Mouse (Mus musculus): Measurements from ENCODE around the gene Zfp36l1. TPM values are rescaled to one million over a fixed set of nuclear protein-coding genes. Genes with fewer than 3 reads are reported as not detected.

Gene Zfp36l1
- polyA plus RNA-seq, 1 experiment from 2014 or later = 139 TPM

GRCm38 (mm10) chr12:80127191-80127762 is 14.5 kb upstream of the Zfp36l1 start:
- no peak overlapping the region for H3K27ac ChIP-seq

DNA sequence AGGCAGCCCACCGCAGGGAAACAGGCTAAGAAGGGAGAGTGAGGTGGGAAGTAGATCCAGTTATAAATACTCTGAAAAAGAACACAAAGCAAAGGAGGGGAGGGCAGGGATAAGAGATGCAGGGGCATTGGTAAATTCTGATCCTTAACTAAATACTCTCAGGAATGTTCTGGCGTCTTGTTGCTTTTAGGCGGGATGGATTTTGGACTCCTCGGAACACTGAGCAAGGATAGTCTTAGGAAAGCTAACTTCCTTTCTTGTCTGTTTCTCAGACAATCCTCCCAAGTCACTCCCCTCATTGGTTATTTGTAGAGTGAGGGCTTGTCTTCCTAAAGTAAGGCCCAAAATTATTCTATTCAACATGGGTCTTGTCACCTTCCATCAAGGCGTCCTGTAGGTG is 12.5 kb upstream of the Zfp36l1 start:
- 85% methylated on average over 5 of the region's 5 CpGs for WGBS

More at GRCm38 (mm10) chr12:80127191-80127762, 14.5 kb upstream of the Zfp36l1 start:
- no peaks in the 10 kb centered on the region for H3K9me3 ChIP-seq
- H3K27me3 ChIP-seq = no peaks in the 10 kb centered on the region
- peaks cover 5% of the 10 kb centered on the region; the same call in 1 of the 2 replicates for H3K36me3 ChIP-seq
- no peak overlapping the region for H3K9ac ChIP-seq
- no peak for ATAC-seq (ENCODE audit: borderline replicate concordance, extremely low read depth, low FRiP score, low TSS enrichment)
- WGBS = 81% methylated on average over 5 of the region's 5 CpGs
- H3K4me3 ChIP-seq = no peak overlapping the region
- H3K4me1 ChIP-seq = peaks cover 70% of the 10 kb centered on the region
- no peak overlapping the region for H3K4me2 ChIP-seq

DNA sequence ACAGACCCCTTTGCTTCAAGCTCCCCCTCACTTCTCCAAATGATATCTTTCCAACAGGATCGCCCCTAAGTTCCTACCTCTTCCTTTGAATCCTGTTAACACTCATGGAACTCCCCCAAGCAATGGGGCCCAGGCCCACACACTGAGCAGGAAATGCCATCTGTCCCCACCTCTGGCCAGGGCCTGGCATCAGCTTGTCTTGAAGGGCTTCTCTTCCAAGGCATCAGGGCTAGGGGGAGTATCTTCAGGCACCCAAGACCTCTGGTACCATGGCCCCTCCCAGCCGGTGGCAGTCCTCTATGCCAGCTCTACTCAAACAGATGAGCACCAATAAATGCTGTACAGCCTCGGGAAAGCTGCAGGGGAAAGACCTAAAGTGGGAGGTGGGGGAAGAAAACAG is 11.9 kb upstream of the Zfp36l1 start:
- Histone ChIP-seq H3K4me3 (no peak overlapping the region), H3K9ac (no peak overlapping the region), H3K4me1 (peaks cover 59% of the 10 kb centered on the region), H3K27ac (peak overlapping the region; percentile 86; the same call in 1 of the 2 replicates), H3K27me3 (no peaks in the 10 kb centered on the region), H3K36me3 (peaks cover 17% of the 10 kb centered on the region), H3K9me3 (no peaks in the 10 kb centered on the region), H3K4me2 (no peak overlapping the region)
- 57% methylated on average over 3 of the region's 3 CpGs for WGBS
- ATAC-seq (ENCODE audit: borderline replicate concordance, extremely low read depth, low FRiP score, low TSS enrichment) = no peak

More for the DNA sequence above, 12.5 kb upstream of the Zfp36l1 start:
- no peak overlapping the region for H3K9ac ChIP-seq
- H3K27me3 ChIP-seq = no peaks in the 10 kb centered on the region
- no peaks in the 10 kb centered on the region for H3K9me3 ChIP-seq
- 0 out of 2 replicates have a peak overlapping the region, but pooled peaks have one; percentile 2 for H3K27ac ChIP-seq
- H3K4me1 ChIP-seq = peaks cover 65% of the 10 kb centered on the region
- peaks cover 11% of the 10 kb centered on the region for H3K36me3 ChIP-seq
- no peak overlapping the region for H3K4me3 ChIP-seq
- no peak overlapping the region for H3K4me2 ChIP-seq
- no peak for ATAC-seq (ENCODE audit: borderline replicate concordance, extremely low read depth, low FRiP score, low TSS enrichment)

- no peak for ATAC-seq (ENCODE audit: borderline replicate concordance, extremely low read depth, low FRiP score, low TSS enrichment)
- no peaks in the 10 kb centered on the region for H3K27me3 ChIP-seq
- H3K36me3 ChIP-seq = peaks cover 21% of the 10 kb centered on the region
- H3K4me2 ChIP-seq = no peak overlapping the region
- no peak overlapping the region for H3K9ac ChIP-seq
- no peak overlapping the region for H3K4me3 ChIP-seq
- H3K9me3 ChIP-seq = no peaks in the 10 kb centered on the region
- peaks cover 54% of the 10 kb centered on the region for H3K4me1 ChIP-seq
- 36% methylated on average over 3 of the region's 3 CpGs for WGBS
- peak overlapping the region; percentile 86 for H3K27ac ChIP-seq
Measured at GRCm38 (mm10) chr12:80124211-80124610, 11.4 kb upstream of the Zfp36l1 start.

DNA sequence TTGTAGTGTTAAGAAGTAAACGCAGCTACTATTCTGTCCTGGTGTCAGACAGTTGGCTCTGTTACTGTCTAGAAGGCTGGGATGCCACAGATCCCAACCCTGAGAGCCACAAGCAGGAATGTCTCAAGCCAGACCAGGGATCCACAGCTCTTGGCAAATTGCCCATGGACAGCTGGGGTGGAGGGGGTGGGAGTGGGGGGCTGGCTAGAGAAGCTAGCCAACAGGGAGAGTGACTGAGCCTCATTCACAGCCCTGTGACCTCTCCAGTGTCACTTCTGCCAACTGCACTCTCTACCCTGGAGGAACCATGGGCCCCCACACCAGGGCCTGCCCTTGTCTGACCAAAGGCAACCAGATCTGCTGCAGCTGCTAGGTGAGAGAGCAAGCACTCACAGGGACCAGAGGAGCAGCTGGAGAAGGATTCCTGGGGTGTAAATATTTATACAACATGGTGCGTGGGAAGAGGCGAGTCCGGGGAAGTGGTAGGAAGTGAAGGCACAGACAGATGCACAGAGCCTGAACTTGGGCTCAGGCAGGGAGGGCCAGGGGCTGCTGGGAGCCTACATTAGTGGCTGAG is 10.5 kb upstream of the Zfp36l1 start:
- H3K4me3 ChIP-seq = no peak overlapping the region
- peak overlapping the region; percentile 11; the same call in 1 of the 2 replicates for H3K4me2 ChIP-seq
- H3K4me1 ChIP-seq = peaks cover 50% of the 10 kb centered on the region
- 7% methylated on average over 4 of the region's 4 CpGs for whole genome bisulfite sequencing
- peak overlapping the region; percentile 1; the same call in 1 of the 2 replicates for H3K9ac ChIP-seq
- H3K27ac ChIP-seq = peak overlapping the region; percentile 86
- H3K36me3 ChIP-seq = peaks cover 21% of the 10 kb centered on the region
- peak; percentile 89 for ATAC-seq (ENCODE audit: borderline replicate concordance, extremely low read depth, low FRiP score, low TSS enrichment)
- no peaks in the 10 kb centered on the region for H3K9me3 ChIP-seq
- no peaks in the 10 kb centered on the region for H3K27me3 ChIP-seq

- no peaks in the 10 kb centered on the region for H3K27me3 ChIP-seq
- H3K36me3 ChIP-seq = peaks cover 16% of the 10 kb centered on the region
- no peak for ATAC-seq (ENCODE audit: borderline replicate concordance, extremely low read depth, low FRiP score, low TSS enrichment)
- H3K4me2 ChIP-seq = no peak overlapping the region
- H3K4me1 ChIP-seq = peaks cover 57% of the 10 kb centered on the region
- H3K9me3 ChIP-seq = no peaks in the 10 kb centered on the region
- H3K9ac ChIP-seq = no peak overlapping the region
- WGBS = 65% methylated on average over 1 of the region's 1 CpGs
- H3K4me3 ChIP-seq = no peak overlapping the region
- peak overlapping the region; percentile 86 for H3K27ac ChIP-seq
Measured at GRCm38 (mm10) chr12:80121438-80121837, 8.6 kb upstream of the Zfp36l1 start.

DNA sequence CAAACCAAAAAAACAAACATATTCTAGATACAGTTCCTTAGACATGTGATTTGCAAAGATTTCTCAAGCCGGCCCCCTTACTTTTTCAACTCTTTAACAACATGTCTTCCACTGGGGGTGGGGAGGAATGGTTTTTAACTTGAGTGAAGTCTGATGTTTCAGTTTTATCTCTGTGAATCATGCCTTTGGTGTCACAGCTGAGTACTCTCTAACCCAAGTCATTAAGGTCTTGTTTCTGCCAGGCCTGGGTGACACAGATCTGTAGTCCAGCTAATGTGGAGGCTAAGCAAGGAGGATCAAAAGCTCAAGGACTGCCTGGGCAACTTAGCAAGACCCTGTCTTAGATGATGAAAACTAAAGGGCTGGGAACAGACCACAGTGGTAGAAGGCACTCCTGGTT is 5.8 kb upstream of the Zfp36l1 start:
- peaks cover 16% of the 10 kb centered on the region for H3K36me3 ChIP-seq
- WGBS = 64% methylated on average over 1 of the region's 1 CpGs
- H3K27me3 ChIP-seq = no peaks in the 10 kb centered on the region
- no peak overlapping the region for H3K4me3 ChIP-seq
- no peak for ATAC-seq (ENCODE audit: borderline replicate concordance, extremely low read depth, low FRiP score, low TSS enrichment)
- H3K9ac ChIP-seq = no peak overlapping the region
- no peak overlapping the region for H3K27ac ChIP-seq
- H3K4me1 ChIP-seq = peaks cover 41% of the 10 kb centered on the region
- H3K9me3 ChIP-seq = no peaks in the 10 kb centered on the region
- H3K4me2 ChIP-seq = no peak overlapping the region

- Histone ChIP-seq H3K9me3 (no peaks in the 10 kb centered on the region), H3K9ac (peak overlapping the region; percentile 80), H3K4me1 (peaks cover 19% of the 10 kb centered on the region), H3K4me2 (peak overlapping the region; percentile 88), H3K36me3 (peaks cover 16% of the 10 kb centered on the region), H3K27me3 (no peaks in the 10 kb centered on the region), H3K27ac (peak overlapping the region; percentile 99), H3K4me3 (peak overlapping the region; percentile 80)
- no peak for ATAC-seq (ENCODE audit: borderline replicate concordance, extremely low read depth, low FRiP score, low TSS enrichment)
- 36% methylated on average over 18 of the region's 18 CpGs for WGBS
Measured at GRCm38 (mm10) chr12:80116206-80117112, 3.6 kb upstream of the Zfp36l1 start.

GRCm38 (mm10) chr12:80115863-80116194 is 3.0 kb upstream of the Zfp36l1 start:
- peaks cover 15% of the 10 kb centered on the region for H3K36me3 ChIP-seq
- H3K27me3 ChIP-seq = no peaks in the 10 kb centered on the region
- no peaks in the 10 kb centered on the region for H3K9me3 ChIP-seq
- H3K9ac ChIP-seq = peak overlapping the region; percentile 80
- peak overlapping the region; percentile 80 for H3K4me3 ChIP-seq
- H3K27ac ChIP-seq = peak overlapping the region; percentile 99
- ATAC-seq (ENCODE audit: borderline replicate concordance, extremely low read depth, low FRiP score, low TSS enrichment) = 0 out of 2 replicates have a peak, but pooled peaks have one; percentile 5
- H3K4me1 ChIP-seq = peaks cover 17% of the 10 kb centered on the region; the same call in 1 of the 2 replicates
- H3K4me2 ChIP-seq = peak overlapping the region; percentile 88
- under 1% methylated on average over 29 of the region's 30 CpGs for WGBS

DNA sequence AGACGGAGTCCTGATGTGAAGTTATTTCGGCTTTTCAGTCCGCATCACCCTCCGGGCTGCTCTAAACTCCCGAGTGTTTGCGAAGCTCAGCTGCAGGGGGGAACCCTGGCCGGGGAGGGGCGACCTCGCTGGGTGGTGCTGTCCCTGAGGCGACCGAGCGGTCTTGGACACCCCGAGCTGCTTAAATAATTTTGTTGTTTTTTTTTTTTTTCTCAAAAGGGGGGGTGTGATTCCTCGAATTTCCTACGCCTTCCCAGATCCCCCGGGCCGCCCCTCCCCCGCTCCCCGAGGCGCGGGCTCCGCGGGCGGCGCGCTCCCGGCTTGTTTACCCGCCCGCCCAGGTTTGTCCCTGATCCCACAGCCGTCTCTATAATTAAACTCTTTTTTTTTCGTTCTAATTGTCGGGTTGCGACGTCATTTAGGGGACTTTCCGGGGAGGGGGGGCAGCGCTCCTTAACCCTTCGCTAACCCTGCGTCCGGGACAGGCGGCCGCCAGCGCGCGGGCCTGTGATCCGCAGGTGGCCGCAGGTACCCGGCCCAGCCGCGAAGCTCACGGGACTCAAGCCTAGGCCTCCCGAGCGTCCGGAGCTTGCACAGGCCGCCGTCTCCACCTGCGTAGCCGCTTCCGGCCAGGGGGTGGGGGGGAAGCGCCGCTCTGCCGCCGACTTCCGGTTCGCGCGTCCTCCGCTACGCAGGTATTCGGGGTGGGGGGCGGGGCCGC is 2.5 kb upstream of the Zfp36l1 start:
- H3K4me1 ChIP-seq = peaks cover 17% of the 10 kb centered on the region; the same call in 1 of the 2 replicates
- H3K27ac ChIP-seq = peak overlapping the region; percentile 99
- no peaks in the 10 kb centered on the region for H3K9me3 ChIP-seq
- no peaks in the 10 kb centered on the region for H3K27me3 ChIP-seq
- H3K4me2 ChIP-seq = peak overlapping the region; percentile 88
- under 1% methylated on average over 71 of the region's 71 CpGs for WGBS
- H3K4me3 ChIP-seq = peak overlapping the region; percentile 80
- H3K36me3 ChIP-seq = peaks cover 9% of the 10 kb centered on the region
- peak overlapping the region; percentile 80 for H3K9ac ChIP-seq
- peak; percentile 33; the same call in 1 of the 2 replicates for ATAC-seq (ENCODE audit: borderline replicate concordance, extremely low read depth, low FRiP score, low TSS enrichment)

GRCm38 (mm10) chr12:80114892-80115141 is 2.0 kb upstream of the Zfp36l1 start:
- H3K4me3 ChIP-seq = peak overlapping the region; percentile 80
- peaks cover 17% of the 10 kb centered on the region; the same call in 1 of the 2 replicates for H3K4me1 ChIP-seq
- ATAC-seq (ENCODE audit: borderline replicate concordance, extremely low read depth, low FRiP score, low TSS enrichment) = no peak
- no peaks in the 10 kb centered on the region for H3K9me3 ChIP-seq
- WGBS = 0% methylated on average over 8 of the region's 8 CpGs
- H3K27ac ChIP-seq = peak overlapping the region; percentile 99
- H3K9ac ChIP-seq = peak overlapping the region; percentile 80
- peak overlapping the region; percentile 88 for H3K4me2 ChIP-seq
- peaks cover 9% of the 10 kb centered on the region for H3K36me3 ChIP-seq
- no peaks in the 10 kb centered on the region for H3K27me3 ChIP-seq
